8 mouse cellular contexts compared by ENCODE assay signal in genomic region chr5:21737620-21738019, GRCm38 (mm10). TPM values are rescaled to one million over a fixed set of nuclear protein-coding genes. Genes with fewer than 3 reads are reported as not detected.
A peak's percentile ranks its signal among the peaks of the same experiment; 100 is the strongest.
DNase-seq lines count a peak whose midpoint lies in the region; ATAC-seq and TF ChIP-seq lines count a peak whose summit lies in the region.

No protein-coding gene starts in this region.

- no peaks in the 10 kb centered on the region for H3K9me3 ChIP-seq in forebrain, embryonic 13.5 days (replicated peaks)
- no peaks in the 10 kb centered on the region for H3K9me3 ChIP-seq in liver, embryonic 14.5 days (ENCODE audit: control insufficient read depth, low read length)

- H3K27ac ChIP-seq in forebrain, embryonic 13.5 days, result no peak overlapping the region
- no peak overlapping the region for H3K27ac ChIP-seq in liver, embryonic 14.5 days

- H3K4me3 ChIP-seq in C2C12 (ENCODE audit: insufficient read depth, poor library complexity, severe bottlenecking), result peak overlapping the region; percentile 84
- H3K4me3 ChIP-seq in forebrain, embryonic 13.5 days, result peak overlapping the region; percentile 93
- H3K4me3 ChIP-seq in liver, embryonic 14.5 days (ENCODE audit: insufficient read depth in 1 of 2, low read depth in 2 of 2, low read length in 2 of 2), result peak overlapping the region; percentile 84 to 93

- TF ChIP-seq EP300 in liver, embryonic 14.5 days (IDR thresholded peaks at IDR 0.05; ENCODE audit: low read depth), result no peak

- peaks cover 38% of the 10 kb centered on the region for H3K4me1 ChIP-seq in forebrain, embryonic 13.5 days
- H3K4me1 ChIP-seq in liver, embryonic 14.5 days (replicated peaks; ENCODE audit: control insufficient read depth in 2 of 2, insufficient read depth in 2 of 2, low read length in 1 of 2), result peaks cover 0 to 7% of the 10 kb centered on the region in 2 experiments; a peak in 2 of 4 replicates

- WGBS in forebrain, embryonic 13.5 days, result 30% methylated on average over 10 of the region's 10 CpGs
- WGBS in liver, embryonic 14.5 days (ENCODE audit: insufficient replicate concordance), result 21% methylated on average over 10 of the region's 10 CpGs

- no peaks in the 10 kb centered on the region for H3K27me3 ChIP-seq in C2C12 (ENCODE audit: control insufficient read depth, insufficient read depth, insufficient read length)
- no peaks in the 10 kb centered on the region for H3K27me3 ChIP-seq in forebrain, embryonic 13.5 days
- no peaks in the 10 kb centered on the region for H3K27me3 ChIP-seq in liver, embryonic 14.5 days (ENCODE audit: control insufficient read depth, insufficient read depth, low read length)

- no peak for ATAC-seq in forebrain, embryonic 13.5 days
- no peak for ATAC-seq in liver, embryonic 14.5 days (ENCODE audit: insufficient read depth)

- peaks cover 27% of the 10 kb centered on the region for H3K36me3 ChIP-seq in C2C12 (ENCODE audit: control insufficient read depth, insufficient read depth)
- peaks cover 39% of the 10 kb centered on the region for H3K36me3 ChIP-seq in forebrain, embryonic 13.5 days (ENCODE audit: poor library complexity, severe bottlenecking)
- H3K36me3 ChIP-seq in liver, embryonic 14.5 days (replicated peaks; ENCODE audit: control insufficient read depth, insufficient read depth, low read depth), result peaks cover 8% of the 10 kb centered on the region

- H3ac ChIP-seq in C2C12 (ENCODE audit: control insufficient read depth, insufficient read length, low read depth), result peak overlapping the region; percentile 61

- H3K4me2 ChIP-seq in forebrain, embryonic 13.5 days, result peak overlapping the region; percentile 92
- H3K4me2 ChIP-seq in liver, embryonic 14.5 days (ENCODE audit: low read depth), result peak overlapping the region; percentile 87

- H3K79me3 ChIP-seq in C2C12 (ENCODE audit: low read depth), result peaks cover 9% of the 10 kb centered on the region

- peaks cover 22% of the 10 kb centered on the region for H3K79me2 ChIP-seq in C2C12 (ENCODE audit: control insufficient read depth, insufficient read depth)

- TF ChIP-seq CTCF in C2C12 (IDR thresholded peaks at IDR 0.05; ENCODE audit: control insufficient read depth, insufficient read depth, insufficient read length), result no peak
- TF ChIP-seq CTCF in liver, embryonic 14.5 days (IDR thresholded peaks at IDR 0.05; ENCODE audit: low read depth), result no peak

- H3K9ac ChIP-seq in forebrain, embryonic 13.5 days, result peak overlapping the region; percentile 91
- H3K9ac ChIP-seq in liver, embryonic 14.5 days (replicated peaks), result peak overlapping the region; percentile 84

- DNase-seq in embryo, embryonic 10.5 days (ENCODE audit: low spot score), result peak; percentile 15
- no peak for DNase-seq in embryo, embryonic 9.5 days (ENCODE audit: extremely low spot score)
- DNase-seq in liver, embryonic 14.5 days (ENCODE audit: low read depth in 3 of 3, low spot score in 3 of 3), result no peak
- no peak for DNase-seq in right cerebral cortex, postnatal 4 days
- no peak for DNase-seq in frontal cortex, postnatal 10 days (ENCODE audit: low spot score in 2 of 2)
- no peak for DNase-seq in adrenal gland, postnatal 14 days

TF ChIP-seq in C2C12, 6 proteins besides CTCF, POLR2A, EP300 and RAD21:
- TF ChIP-seq MYOG (IDR thresholded peaks at IDR 0.05; ENCODE audit: control insufficient read depth, extremely low read depth, insufficient read length) (no peak), FOSL1 (IDR thresholded peaks at IDR 0.05; ENCODE audit: insufficient read depth, low read length, poor library complexity, severe bottlenecking) (no peak), USF1 (IDR thresholded peaks at IDR 0.05; ENCODE audit: low read depth) (no peak), MAX (IDR thresholded peaks at IDR 0.05) (no peak), MYOD1 (IDR thresholded peaks at IDR 0.05; ENCODE audit: control insufficient read depth, insufficient read length, low read depth) (no peak), CEBPB (IDR thresholded peaks at IDR 0.05; ENCODE audit: low read depth) (no peak)

RNA-seq across cellular contexts. Expression of gene Pmpcb, which starts 0.7 kb away (rescaled TPM):
- polyA plus RNA-seq in C2C12 (2012; fragmentation: generic; extraction: Trizol), result 92.8 TPM
- 96.4 and 99.8 TPM in 2 replicates for polyA plus RNA-seq in forebrain, embryonic 13.5 days (2015; fragmentation: Nextera tagmentation; extraction: Ambion mirVana)
- 24.2 and 34.2 TPM in 2 replicates for polyA plus RNA-seq in liver, embryonic 14.5 days (2012; rRNA removed)
- polyA plus RNA-seq in liver, embryonic 14.5 days (2014; fragmentation: Nextera tagmentation; extraction: Ambion mirVana), result 47.9 and 48.8 TPM in 2 replicates
- 249 and 263 TPM in 2 replicates for total RNA-seq in adrenal gland, postnatal 14 days (2021)

RNA-seq across cellular contexts. Expression of gene Napepld, which starts 36.4 kb away (rescaled TPM):
- polyA plus RNA-seq in C2C12 (2012; fragmentation: generic; extraction: Trizol), result 0.50 TPM
- 7.1 and 7.3 TPM in 2 replicates for polyA plus RNA-seq in forebrain, embryonic 13.5 days (2015; fragmentation: Nextera tagmentation; extraction: Ambion mirVana)
- polyA plus RNA-seq in liver, embryonic 14.5 days (2012; rRNA removed), result 1.3 TPM in 2 replicates
- 1.8 TPM in 2 replicates for polyA plus RNA-seq in liver, embryonic 14.5 days (2014; fragmentation: Nextera tagmentation; extraction: Ambion mirVana)
- total RNA-seq in adrenal gland, postnatal 14 days (2021), result 16.9 and 17.4 TPM in 2 replicates

RNA-seq across cellular contexts. Expression of gene Dnajc2, which starts 47.4 kb away (rescaled TPM):
- polyA plus RNA-seq in C2C12 (2012; fragmentation: generic; extraction: Trizol), result 22.3 TPM
- polyA plus RNA-seq in forebrain, embryonic 13.5 days (2015; fragmentation: Nextera tagmentation; extraction: Ambion mirVana), result 83.5 and 86.9 TPM in 2 replicates
- polyA plus RNA-seq in liver, embryonic 14.5 days (2012; rRNA removed), result 6.4 and 14.5 TPM in 2 replicates
- polyA plus RNA-seq in liver, embryonic 14.5 days (2014; fragmentation: Nextera tagmentation; extraction: Ambion mirVana), result 31.4 and 36.9 TPM in 2 replicates
- 30.1 and 36.1 TPM in 2 replicates for total RNA-seq in adrenal gland, postnatal 14 days (2021)

RNA-seq across cellular contexts. Expression of gene Psmc2, which starts 47.5 kb away (rescaled TPM):
- polyA plus RNA-seq in C2C12 (2012; fragmentation: generic; extraction: Trizol), result 141 TPM
- polyA plus RNA-seq in forebrain, embryonic 13.5 days (2015; fragmentation: Nextera tagmentation; extraction: Ambion mirVana), result 214 and 219 TPM in 2 replicates
- polyA plus RNA-seq in liver, embryonic 14.5 days (2012; rRNA removed), result 32.1 and 58.5 TPM in 2 replicates
- polyA plus RNA-seq in liver, embryonic 14.5 days (2014; fragmentation: Nextera tagmentation; extraction: Ambion mirVana), result 122 and 128 TPM in 2 replicates
- 126 and 129 TPM in 2 replicates for total RNA-seq in adrenal gland, postnatal 14 days (2021)
